Mouse (Mus musculus) neural tube, embryonic 10.5 days (tissue): ENCODE measurements around the gene Mtcl1.

Experiments used
- DNase-seq: peaks from one replicate; pipeline ENCODE4 v3.0.0-alpha.2; 2017; ENCODE audit warnings: low spot score; ENCODE audit errors: extremely low spot score

Gene Mtcl1

GRCm38 (mm10) chr17:66410884-66411426, 38.6 kb downstream of the Mtcl1 start:
- no peak for DNase-seq

GRCm38 (mm10) chr17:66409070-66409605, 40.4 kb downstream of the Mtcl1 start:
- no peak for DNase-seq

GRCm38 (mm10) chr17:66408400-66408799, 41.1 kb downstream of the Mtcl1 start:
- DNase-seq: no peak

- DNase-seq: no peak
Observed at GRCm38 (mm10) chr17:66407833-66408232, 41.7 kb downstream of the Mtcl1 start.

GRCm38 (mm10) chr17:66405601-66406000, 43.9 kb downstream of the Mtcl1 start:
- no peak for DNase-seq

GRCm38 (mm10) chr17:66404883-66405590, 44.5 kb downstream of the Mtcl1 start:
- peak; percentile 54 for DNase-seq

GRCm38 (mm10) chr17:66402791-66403470, 46.6 kb downstream of the Mtcl1 start:
- no peak for DNase-seq

- DNase-seq: no peak
Observed at GRCm38 (mm10) chr17:66401596-66402265, 47.8 kb downstream of the Mtcl1 start.

GRCm38 (mm10) chr17:66399780-66400179, 49.8 kb downstream of the Mtcl1 start:
- no peak for DNase-seq

- no peak for DNase-seq
Observed at GRCm38 (mm10) chr17:66394571-66394970, 55.0 kb downstream of the Mtcl1 start.

GRCm38 (mm10) chr17:66388307-66388706, 61.2 kb downstream of the Mtcl1 start:
- DNase-seq: no peak

- no peak for DNase-seq
Observed at GRCm38 (mm10) chr17:66381338-66381737, 68.2 kb downstream of the Mtcl1 start.

GRCm38 (mm10) chr17:66379900-66380857, 69.4 kb downstream of the Mtcl1 start:
- DNase-seq: no peak

GRCm38 (mm10) chr17:66379308-66379707, 70.2 kb downstream of the Mtcl1 start:
- no peak for DNase-seq

GRCm38 (mm10) chr17:66378127-66378526, 71.4 kb downstream of the Mtcl1 start:
- no peak for DNase-seq

GRCm38 (mm10) chr17:66374633-66375272, 74.8 kb downstream of the Mtcl1 start:
- no peak for DNase-seq

GRCm38 (mm10) chr17:66370867-66371266, 78.7 kb downstream of the Mtcl1 start:
- no peak for DNase-seq

- no peak for DNase-seq
Observed at GRCm38 (mm10) chr17:66369777-66370176, 79.8 kb downstream of the Mtcl1 start.

GRCm38 (mm10) chr17:66368127-66368526, 81.4 kb downstream of the Mtcl1 start:
- no peak for DNase-seq

- DNase-seq: no peak
Observed at GRCm38 (mm10) chr17:66365664-66366063, 83.9 kb downstream of the Mtcl1 start.
